Mouse (Mus musculus): ENCODE results near the gene Pax2.

DNA sequence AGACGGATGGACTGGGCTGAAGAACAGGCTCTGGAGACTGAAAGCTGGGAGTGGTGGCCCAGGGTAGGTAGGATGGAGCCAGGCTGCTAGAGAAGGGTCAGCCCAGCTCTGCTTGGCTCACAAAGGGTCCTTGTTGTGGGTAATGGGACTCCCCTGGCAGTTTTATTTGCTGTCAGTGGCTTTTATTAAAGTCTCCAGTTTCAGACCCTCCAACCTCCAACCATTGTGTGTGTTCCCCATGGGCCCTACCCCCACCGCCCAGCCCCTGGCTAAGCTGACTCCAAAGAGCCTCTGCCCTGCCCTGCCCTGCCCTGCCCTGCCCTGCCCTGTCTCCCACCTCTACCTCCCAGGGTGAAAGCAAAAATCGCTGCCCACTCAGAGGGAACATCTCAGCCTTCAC is 128.5 kb downstream of the Pax2 start:
- no peak for TF ChIP-seq TAL1 (IDR thresholded peaks at IDR 0.05; ENCODE audit: low read length)
- TF ChIP-seq GATA1 (IDR thresholded peaks at IDR 0.05; ENCODE audit: low read length) = no peak
